Mouse (Mus musculus) E14TG2a.4 (cell line): Measurements from ENCODE around the gene Lekr1.

Experiments
- CTCF ChIP-seq: conservative IDR thresholded peaks from 2 replicates; pipeline ENCODE4 v1.5.1; 2014; ENCODE audit warnings: low read length
- NANOG ChIP-seq: IDR thresholded peaks from 2 replicates; pipeline ENCODE4 v1.6.1; 2014; ENCODE audit warnings: borderline replicate concordance, low read length, mixed read lengths
- POU5F1 ChIP-seq: IDR thresholded peaks from 2 replicates; pipeline ENCODE4 v1.6.1; 2014; ENCODE audit warnings: low read length, borderline replicate concordance

DNA sequence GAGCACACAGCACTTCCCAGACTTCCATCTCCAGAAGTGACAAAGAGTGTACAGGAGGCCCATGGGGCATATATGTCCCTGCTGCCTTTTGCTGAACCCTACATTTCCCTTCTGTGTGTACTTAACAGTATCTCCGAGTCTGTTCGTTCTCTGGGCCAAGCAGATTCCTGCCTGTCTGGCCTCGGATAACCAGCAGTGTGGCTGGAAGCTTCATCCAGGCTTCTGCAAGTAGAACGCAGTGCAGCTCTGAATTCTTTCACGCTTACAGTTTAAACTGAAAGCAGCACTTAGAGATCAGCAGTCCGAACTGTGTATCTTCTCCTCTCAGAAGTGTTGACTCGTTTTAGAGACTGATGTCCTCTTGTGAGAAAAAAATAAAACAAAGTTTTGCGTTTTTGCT lies 7.7 kb downstream of the Lekr1 start:
- TF ChIP-seq CTCF (no peak), POU5F1 (no peak), NANOG (no peak)
